Mouse (Mus musculus): ENCODE measurements around the gene Egln3. TPM values are rescaled to one million over a fixed set of nuclear protein-coding genes. Genes with fewer than 3 reads are reported as not detected.

Gene Egln3
- 10 to 100 TPM; 10.2 to 11.2 TPM for total RNA-seq (2021)
- long read RNA-seq, experiment 1, transcript Egln3-201 (5 exons, 2,662 nt): major isoform, 5 of 6 reads
- long read RNA-seq, experiment 1, partial matches to known transcripts: 1 of 6 reads
- long read RNA-seq, experiment 1, other reads (novel, unspliced or antisense): 0 of 6 reads
- long read RNA-seq, experiment 2, transcript Egln3-201 (5 exons, 2,662 nt): major isoform, 5 of 7 reads
- long read RNA-seq, experiment 2, partial matches to known transcripts: 1 of 7 reads
- long read RNA-seq, experiment 2, other reads (novel, unspliced or antisense): 1 of 7 reads

GRCm38 (mm10) chr12:54203656-54204045 lies at the start of gene Egln3:
Gene Egln3 (minus strand): TSS chr12:54203860.
- DNase-seq (ENCODE audit: low spot score in 2 of 2): peak; percentile 61 to 78

- DNase-seq (ENCODE audit: low spot score in 2 of 2): no peak
Observed at GRCm38 (mm10) chr12:54253449-54253848, 49.8 kb upstream of the Egln3 start.

DNA sequence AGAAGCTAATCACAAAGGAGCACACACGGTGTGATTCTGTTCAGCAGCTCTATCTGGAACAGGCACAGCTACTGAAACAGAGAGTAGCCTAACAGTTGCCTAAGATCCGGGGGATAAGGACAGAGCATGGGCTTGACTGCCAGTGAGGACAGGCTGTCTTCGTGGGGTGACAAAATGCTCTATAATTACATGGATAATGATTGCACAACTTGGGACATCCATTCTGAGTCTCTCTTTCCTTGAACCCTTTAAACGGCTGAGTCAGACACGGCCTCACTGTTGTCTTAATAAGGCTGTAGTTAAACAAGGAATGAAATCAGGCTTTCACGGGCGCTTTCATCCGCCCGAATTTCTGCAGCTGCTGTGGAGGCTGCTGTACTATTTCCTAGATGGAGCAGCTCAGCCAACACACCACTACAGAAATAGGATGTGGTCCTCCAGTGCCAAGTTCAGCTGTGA lies 48.3 kb upstream of the Egln3 start:
- DNase-seq (ENCODE audit: low spot score in 2 of 2): peak; percentile 45 to 60

GRCm38 (mm10) chr12:54247835-54248234 lies 44.2 kb upstream of the Egln3 start:
- DNase-seq (ENCODE audit: low spot score in 2 of 2): no peak

DNA sequence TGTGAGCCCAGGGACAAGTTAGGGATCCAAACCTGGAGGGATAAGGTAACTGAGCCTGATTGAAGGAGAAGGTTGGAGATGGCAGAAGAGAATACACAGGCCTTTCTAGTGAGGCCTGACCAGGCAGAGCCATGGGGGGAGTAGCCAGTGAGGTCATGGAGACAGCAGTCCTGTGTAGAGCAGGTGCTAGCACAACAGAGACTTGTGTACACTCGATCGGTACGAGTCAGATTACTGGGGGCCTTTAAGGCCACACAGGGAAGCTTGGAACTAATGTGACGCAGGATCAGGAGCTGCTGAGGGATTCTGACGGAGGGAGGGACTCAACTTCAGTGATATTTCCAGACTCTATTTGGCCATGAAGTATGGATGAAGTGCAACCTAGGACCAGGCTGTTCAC lies 39.5 kb upstream of the Egln3 start:
- no peak for DNase-seq (ENCODE audit: low spot score in 2 of 2)

GRCm38 (mm10) chr12:54241976-54242375 lies 38.3 kb upstream of the Egln3 start:
- no peak for DNase-seq (ENCODE audit: low spot score in 2 of 2)

GRCm38 (mm10) chr12:54233794-54234193 lies 30.1 kb upstream of the Egln3 start:
- no peak for DNase-seq (ENCODE audit: low spot score in 2 of 2)

- DNase-seq (ENCODE audit: low spot score in 2 of 2): no peak
Observed at GRCm38 (mm10) chr12:54232996-54233603, 29.4 kb upstream of the Egln3 start.

DNA sequence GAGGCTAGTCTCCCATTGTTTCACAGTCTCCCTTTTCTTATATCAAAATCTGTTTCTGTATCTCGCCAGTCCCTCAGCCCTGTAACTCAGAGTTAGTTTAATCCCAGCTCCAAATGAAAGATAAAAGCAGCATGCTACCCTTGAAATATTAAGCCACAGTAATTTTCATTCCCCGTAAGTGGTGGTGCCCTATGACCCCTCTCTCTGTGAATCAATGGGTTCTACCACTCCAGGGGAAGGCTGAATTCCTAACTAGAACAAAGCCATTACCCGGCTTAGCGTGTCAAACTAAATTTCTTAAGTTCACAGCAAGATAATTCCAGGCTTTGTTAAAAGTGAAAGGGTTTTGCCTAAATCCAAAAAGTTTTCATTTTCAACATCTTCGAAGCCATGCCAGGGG lies 28.8 kb upstream of the Egln3 start:
- DNase-seq (ENCODE audit: low spot score in 2 of 2): no peak

DNA sequence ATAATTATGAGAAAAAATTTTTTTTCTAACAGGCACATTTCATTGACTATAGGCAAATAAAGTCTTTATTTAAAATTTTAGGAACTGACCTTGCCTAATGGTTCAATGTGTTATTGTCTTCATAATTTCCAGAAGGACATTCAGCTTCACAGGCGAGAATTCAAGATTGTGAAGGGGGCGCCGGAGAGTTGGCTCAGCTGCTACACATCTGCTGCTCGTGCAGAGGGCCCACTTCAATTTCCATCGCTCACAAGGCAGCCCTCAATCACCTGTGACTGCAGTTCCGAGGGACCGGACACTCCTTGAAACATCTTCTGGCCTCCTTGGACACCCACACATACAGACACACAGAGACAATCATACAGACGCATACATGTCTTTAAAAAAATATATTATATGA lies 23.9 kb upstream of the Egln3 start:
- DNase-seq (ENCODE audit: low spot score in 2 of 2): no peak

GRCm38 (mm10) chr12:54226341-54226740 lies 22.7 kb upstream of the Egln3 start:
- no peak for DNase-seq (ENCODE audit: low spot score in 2 of 2)

DNA sequence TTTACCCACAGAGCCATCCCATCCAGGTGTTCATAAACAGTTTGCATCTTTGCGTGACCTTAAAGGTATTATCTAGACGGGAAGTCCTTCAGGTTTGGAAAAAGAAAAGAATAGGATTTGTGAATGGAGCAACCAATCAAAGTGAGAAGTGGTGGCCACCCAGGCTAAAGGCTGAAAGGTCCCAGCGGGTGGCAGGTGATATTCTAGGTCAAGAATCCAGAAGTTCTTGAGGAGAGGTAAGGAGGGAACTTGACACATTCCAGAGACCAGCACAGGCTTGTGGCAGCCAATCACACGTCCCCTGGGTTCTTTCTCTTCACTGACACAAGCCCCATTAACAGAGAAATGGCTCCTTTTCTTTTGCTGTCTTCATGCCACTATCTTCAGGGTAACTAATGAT lies 21.9 kb upstream of the Egln3 start:
- no peak for DNase-seq (ENCODE audit: low spot score in 2 of 2)

GRCm38 (mm10) chr12:54225090-54225489 lies 21.4 kb upstream of the Egln3 start:
- DNase-seq (ENCODE audit: low spot score in 2 of 2): no peak

GRCm38 (mm10) chr12:54222036-54222760 lies 18.5 kb upstream of the Egln3 start:
- no peak for DNase-seq (ENCODE audit: low spot score in 2 of 2)

- DNase-seq (ENCODE audit: low spot score in 2 of 2): no peak
Observed at GRCm38 (mm10) chr12:54216673-54217072, 13.0 kb upstream of the Egln3 start.

DNA sequence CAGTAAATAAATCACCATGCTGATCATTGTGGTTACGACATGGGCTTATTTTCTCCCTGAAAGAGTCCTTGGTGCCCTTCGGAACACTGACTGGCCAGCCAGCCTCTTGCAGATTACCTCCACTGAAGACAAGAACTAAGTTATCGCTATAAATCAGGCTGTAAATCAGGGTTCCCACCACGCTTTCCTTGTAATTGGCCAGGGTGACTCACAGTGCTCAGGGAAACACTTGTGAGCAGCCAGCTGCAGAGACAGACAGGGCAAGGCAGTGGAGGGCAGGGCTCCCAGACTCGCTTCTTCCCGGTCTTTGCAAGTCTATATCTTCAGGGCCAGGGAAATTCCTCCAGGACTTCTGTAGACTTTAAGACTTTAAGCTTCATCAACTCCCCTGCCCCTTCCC lies 10.8 kb upstream of the Egln3 start:
- no peak for DNase-seq (ENCODE audit: low spot score in 2 of 2)

DNA sequence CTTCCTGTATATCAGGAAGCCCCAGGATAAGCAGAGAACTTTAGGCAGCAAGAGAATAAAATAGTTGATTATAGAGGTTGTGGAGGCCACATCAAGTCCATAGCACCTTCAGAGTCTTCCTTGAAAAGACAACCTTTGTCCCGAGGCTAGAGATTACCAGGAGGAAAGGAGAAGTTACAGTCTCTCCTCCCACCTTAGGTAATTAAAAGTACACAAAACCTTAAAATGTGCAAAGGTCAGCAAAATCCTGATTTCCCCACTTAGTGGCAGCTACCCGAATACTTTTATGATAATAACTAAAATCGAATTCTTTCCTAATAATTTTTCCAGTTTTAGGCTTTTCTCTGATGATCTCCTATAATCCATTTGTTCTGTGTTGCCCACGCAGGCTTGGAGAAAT lies 10.2 kb upstream of the Egln3 start:
- DNase-seq (ENCODE audit: low spot score in 2 of 2): no peak

- DNase-seq (ENCODE audit: low spot score in 2 of 2): no peak
Observed at GRCm38 (mm10) chr12:54213230-54213629, 9.6 kb upstream of the Egln3 start.

GRCm38 (mm10) chr12:54209182-54209563 lies 5.5 kb upstream of the Egln3 start:
- DNase-seq (ENCODE audit: low spot score in 2 of 2): no peak

- no peak for DNase-seq (ENCODE audit: low spot score in 2 of 2)
Observed at GRCm38 (mm10) chr12:54208433-54209181, 4.9 kb upstream of the Egln3 start.

DNA sequence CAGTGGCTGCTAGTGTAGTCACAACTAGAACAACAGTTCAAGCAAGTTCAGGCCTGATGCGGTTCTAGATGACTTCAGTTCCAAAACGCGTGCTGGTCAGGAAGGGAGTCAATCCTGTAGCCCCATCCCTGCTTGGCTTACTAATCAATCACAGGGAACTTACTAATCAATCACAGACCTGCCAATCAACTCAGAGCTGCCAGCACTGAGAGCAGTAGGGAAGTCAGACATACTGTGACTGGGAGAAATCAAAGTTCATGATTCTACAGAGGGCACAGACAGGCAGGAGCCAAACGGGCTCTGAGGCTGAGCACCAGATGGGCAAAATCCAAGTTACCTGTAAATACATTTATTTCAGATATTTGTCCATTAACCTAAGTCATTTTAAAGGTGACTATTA lies 2.1 kb upstream of the Egln3 start:
- DNase-seq (ENCODE audit: low spot score in 2 of 2): no peak

DNA sequence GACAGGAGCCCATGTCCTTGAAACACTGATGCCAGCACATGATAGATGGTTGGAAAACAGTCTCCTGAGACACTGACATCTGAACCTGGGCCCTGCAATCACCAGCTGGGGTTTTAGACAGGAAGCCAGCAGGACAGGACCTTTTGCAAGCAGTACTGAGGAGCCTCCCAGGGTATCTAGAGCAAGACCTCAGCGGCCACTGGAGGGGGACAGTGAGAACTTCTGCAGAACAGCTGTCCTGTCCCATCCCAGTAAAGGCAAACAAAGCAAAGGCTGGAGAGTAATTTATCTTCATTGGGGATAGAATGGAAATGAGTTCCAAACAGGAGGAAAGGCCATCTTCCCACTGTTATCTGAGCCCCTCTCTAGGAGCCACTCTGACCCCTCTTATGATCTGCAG lies 1.5 kb upstream of the Egln3 start:
- DNase-seq (ENCODE audit: low spot score in 2 of 2): peak in 1 of 2 experiments; percentile 18

Measured in left cerebral cortex, adult 18-20 months (tissue).